Mouse (Mus musculus): ENCODE data around the gene Hdlbp. TPM values are rescaled to one million over a fixed set of nuclear protein-coding genes. Genes with fewer than 3 reads are reported as not detected.
A peak's percentile ranks its signal among the peaks of the same experiment; 100 is the strongest.
"Not testable (repeated sequence)": the region's sequence is repeated elsewhere in the genome, so short reads cannot be mapped to it uniquely, and the experiment has no call there.

Hdlbp gene
- polyA plus RNA-seq, 1 experiment from 2014 or later, result 76.6 TPM

DNA sequence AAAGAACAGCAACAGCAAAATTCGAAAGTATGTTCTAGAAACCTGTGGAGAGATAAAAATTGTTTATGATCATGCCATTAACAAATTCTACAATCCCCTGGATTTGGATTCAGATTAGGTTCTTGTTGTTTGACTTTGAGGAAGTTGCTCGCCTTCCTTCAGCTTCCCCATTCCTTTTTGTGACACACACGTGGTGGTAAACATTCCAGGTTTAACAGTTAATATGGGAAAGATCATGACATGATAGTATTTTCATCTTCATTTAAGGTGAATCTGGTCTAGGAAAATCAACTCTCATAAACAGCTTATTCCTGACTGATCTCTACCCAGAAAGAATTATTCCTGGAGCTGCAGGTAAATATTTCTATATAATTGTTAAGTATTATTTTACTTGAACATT lies 16.7 kb upstream of the Hdlbp start:
- peaks cover 18% of the 10 kb centered on the region for H3K36me3 ChIP-seq (ENCODE audit: control insufficient read depth, insufficient read depth)

DNA sequence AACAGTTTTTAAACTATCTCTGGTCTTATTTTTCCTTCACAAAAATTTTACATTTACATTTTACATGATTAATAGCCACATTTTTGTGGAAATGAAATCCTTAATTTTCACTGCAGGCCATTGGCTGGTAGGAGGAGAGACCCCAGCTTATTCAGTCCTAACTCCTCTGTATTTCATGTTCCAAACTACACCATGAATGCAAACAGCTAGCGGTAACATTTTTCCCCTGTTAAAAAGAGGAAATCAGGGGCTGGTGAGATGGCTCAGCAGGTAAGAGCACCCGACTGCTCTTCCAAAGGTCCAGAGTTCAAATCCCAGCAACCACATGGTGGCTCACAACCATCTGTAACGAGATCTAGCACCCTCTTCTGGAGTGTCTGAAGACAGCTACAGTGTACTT lies 7.7 kb upstream of the Hdlbp start:
- not testable (repeated sequence) for H3K27ac ChIP-seq (ENCODE audit: low read length); H3K4me3 ChIP-seq (ENCODE audit: low read depth, low read length); ATAC-seq (ENCODE audit: low read depth); H3K36me3 ChIP-seq (ENCODE audit: control insufficient read depth, insufficient read depth); H3K4me2 ChIP-seq (ENCODE audit: low read depth, low read length); H3K9ac ChIP-seq (ENCODE audit: low read depth, low read length); H3K9me3 ChIP-seq (replicated peaks; ENCODE audit: control insufficient read depth, low read length); H3K27me3 ChIP-seq (ENCODE audit: control insufficient read depth, insufficient read depth, low read depth, low read length); H3K4me1 ChIP-seq (ENCODE audit: control insufficient read depth, low read depth, low read length)
- WGBS (ENCODE audit: insufficient replicate concordance), result 63% methylated on average over 2 of the region's 3 CpGs

More for the DNA sequence above, 16.7 kb upstream of the Hdlbp start:
- H3K9ac ChIP-seq (ENCODE audit: low read depth, low read length), result no peak overlapping the region
- no peak overlapping the region for H3K4me2 ChIP-seq (ENCODE audit: low read depth, low read length)
- no peak for ATAC-seq (ENCODE audit: low read depth)
- H3K27me3 ChIP-seq (ENCODE audit: control insufficient read depth, insufficient read depth, low read depth, low read length), result no peaks in the 10 kb centered on the region
- no peaks in the 10 kb centered on the region for H3K4me1 ChIP-seq (ENCODE audit: control insufficient read depth, low read depth, low read length)
- WGBS (ENCODE audit: insufficient replicate concordance), result 58% methylated on average over 3 of the region's 3 CpGs
- H3K9me3 ChIP-seq (replicated peaks; ENCODE audit: control insufficient read depth, low read length), result no peaks in the 10 kb centered on the region
- H3K4me3 ChIP-seq (ENCODE audit: low read depth, low read length), result no peak overlapping the region
- H3K27ac ChIP-seq (ENCODE audit: low read length), result no peak overlapping the region

DNA sequence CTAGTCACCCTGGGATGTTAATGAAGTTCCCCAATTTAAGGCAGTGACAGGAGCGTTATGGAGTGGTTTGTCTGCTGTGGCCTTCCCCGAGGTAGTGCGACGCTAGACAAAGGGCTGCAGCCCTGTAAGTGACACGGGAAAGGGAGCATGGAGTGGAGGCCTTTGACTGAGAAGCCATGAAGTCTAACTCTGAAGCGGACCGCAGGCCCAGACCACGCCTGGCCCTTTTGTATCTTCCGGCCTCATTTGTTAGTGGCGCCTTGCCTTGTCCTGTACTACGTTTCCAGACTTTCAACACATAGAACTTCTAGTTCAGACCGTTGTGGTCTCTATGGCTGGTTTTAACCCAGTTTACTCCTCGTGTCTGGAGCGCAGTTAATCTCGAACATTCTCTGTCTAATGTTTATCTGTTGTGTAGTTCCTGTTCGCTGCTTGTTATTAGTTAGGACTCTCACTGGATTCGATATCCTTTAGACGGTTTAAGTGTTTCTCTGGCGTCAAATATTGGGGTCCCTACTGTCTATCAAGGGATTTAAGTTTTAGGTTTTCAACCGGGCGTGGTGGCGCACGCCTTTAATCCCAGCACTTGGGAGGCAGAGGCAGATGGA lies 965 bp upstream of the Hdlbp start:
- peak overlapping the region; percentile 99 for H3K27ac ChIP-seq (ENCODE audit: low read length)
- WGBS (ENCODE audit: insufficient replicate concordance), result 2% methylated on average over 23 of the region's 23 CpGs

DNA sequence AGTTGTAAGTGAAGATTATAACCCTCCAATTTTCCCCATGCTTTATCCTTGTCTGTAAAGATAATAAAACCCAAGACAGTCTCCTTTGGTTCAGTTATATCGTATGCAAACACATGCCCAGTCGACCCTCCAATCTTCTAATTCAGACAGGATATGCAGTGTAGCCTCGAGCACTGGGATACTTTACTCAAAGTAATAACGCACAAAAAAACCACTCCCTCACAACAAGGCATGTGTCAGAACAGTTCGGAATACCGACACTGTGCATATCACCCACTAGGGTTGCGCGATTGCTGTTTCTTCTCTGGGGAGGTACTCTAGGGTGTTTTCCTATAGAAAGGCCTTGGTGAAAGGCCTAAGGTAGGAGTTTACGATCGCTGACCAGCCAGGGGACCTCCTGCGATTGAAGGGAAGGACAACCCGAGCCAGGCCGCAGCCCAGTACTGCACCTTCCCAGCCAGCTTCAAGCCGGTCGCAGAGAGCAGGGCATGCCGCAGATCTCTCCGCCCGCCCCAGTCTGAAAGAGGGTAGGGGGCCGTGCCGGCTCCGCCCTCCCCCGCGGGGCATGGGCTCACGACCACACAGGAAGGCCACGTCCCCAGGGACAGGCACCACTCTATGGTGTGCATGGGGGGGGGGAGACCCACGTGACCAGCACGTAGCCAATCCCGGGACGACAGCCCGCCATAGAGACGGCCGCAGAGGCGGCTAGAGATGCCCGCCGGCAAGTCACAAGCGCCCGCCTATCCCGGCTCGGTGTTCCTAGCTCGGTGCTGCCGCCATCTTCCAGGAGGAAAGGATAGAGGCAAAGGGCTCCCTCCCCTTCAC lies 643 bp downstream of the Hdlbp start:
- ATAC-seq (ENCODE audit: low read depth), result peak; percentile 90
- no peaks in the 10 kb centered on the region for H3K27me3 ChIP-seq (ENCODE audit: control insufficient read depth, insufficient read depth, low read depth, low read length)
- peak overlapping the region; percentile 75 for H3K9ac ChIP-seq (ENCODE audit: low read depth, low read length)
- H3K4me3 ChIP-seq (ENCODE audit: low read depth, low read length), result peak overlapping the region; percentile 74
- under 1% methylated on average over 41 of the region's 41 CpGs for WGBS (ENCODE audit: insufficient replicate concordance)
- H3K27ac ChIP-seq (ENCODE audit: low read length), result peak overlapping the region; percentile 99
- H3K9me3 ChIP-seq (replicated peaks; ENCODE audit: control insufficient read depth, low read length), result no peaks in the 10 kb centered on the region
- peaks cover 17% of the 10 kb centered on the region for H3K4me1 ChIP-seq (ENCODE audit: control insufficient read depth, low read depth, low read length)
- H3K4me2 ChIP-seq (ENCODE audit: low read depth, low read length), result peak overlapping the region; percentile 86
- no peaks in the 10 kb centered on the region for H3K36me3 ChIP-seq (ENCODE audit: control insufficient read depth, insufficient read depth)

More for the DNA sequence above, 965 bp upstream of the Hdlbp start:
- Histone ChIP-seq H3K4me3 (ENCODE audit: low read depth, low read length) (peak overlapping the region; percentile 74), H3K4me2 (ENCODE audit: low read depth, low read length) (peak overlapping the region; percentile 86), H3K4me1 (ENCODE audit: control insufficient read depth, low read depth, low read length) (peaks cover 17% of the 10 kb centered on the region), H3K27me3 (ENCODE audit: control insufficient read depth, insufficient read depth, low read depth, low read length) (no peaks in the 10 kb centered on the region), H3K9ac (ENCODE audit: low read depth, low read length) (peak overlapping the region; percentile 75), H3K36me3 (ENCODE audit: control insufficient read depth, insufficient read depth) (no peaks in the 10 kb centered on the region), H3K9me3 (replicated peaks; ENCODE audit: control insufficient read depth, low read length) (no peaks in the 10 kb centered on the region)
- no peak for ATAC-seq (ENCODE audit: low read depth)

DNA sequence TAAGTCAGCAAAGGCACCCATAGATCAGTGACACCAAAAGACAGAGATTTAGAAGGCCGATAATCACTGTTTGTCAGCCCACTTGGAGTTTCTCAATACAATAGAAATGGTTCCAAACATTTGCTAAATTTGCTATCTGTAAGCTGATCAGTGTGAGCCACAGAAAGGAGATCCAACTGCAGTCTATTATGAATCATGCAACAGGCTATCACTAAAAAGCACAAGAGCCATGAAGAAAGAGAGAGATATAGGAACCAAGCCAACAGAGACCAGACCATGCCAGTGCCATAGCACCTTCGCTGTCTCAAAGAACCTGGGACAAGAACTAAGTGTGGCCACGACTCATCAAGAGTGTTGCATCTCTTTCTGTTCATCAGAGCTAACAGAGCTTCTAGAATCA lies 2.9 kb downstream of the Hdlbp start:
- Histone ChIP-seq H3K27me3 (ENCODE audit: control insufficient read depth, insufficient read depth, low read depth, low read length) (no peaks in the 10 kb centered on the region), H3K9me3 (replicated peaks; ENCODE audit: control insufficient read depth, low read length) (no peaks in the 10 kb centered on the region), H3K4me1 (ENCODE audit: control insufficient read depth, low read depth, low read length) (peaks cover 17% of the 10 kb centered on the region), H3K4me2 (ENCODE audit: low read depth, low read length) (no peak overlapping the region), H3K4me3 (ENCODE audit: low read depth, low read length) (no peak overlapping the region), H3K27ac (ENCODE audit: low read length) (0 out of 2 replicates have a peak overlapping the region, but pooled peaks have one; percentile 3), H3K9ac (ENCODE audit: low read depth, low read length) (no peak overlapping the region), H3K36me3 (ENCODE audit: control insufficient read depth, insufficient read depth) (no peaks in the 10 kb centered on the region)
- 70% methylated on average over 3 of the region's 3 CpGs for WGBS (ENCODE audit: insufficient replicate concordance)
- ATAC-seq (ENCODE audit: low read depth), result no peak

DNA sequence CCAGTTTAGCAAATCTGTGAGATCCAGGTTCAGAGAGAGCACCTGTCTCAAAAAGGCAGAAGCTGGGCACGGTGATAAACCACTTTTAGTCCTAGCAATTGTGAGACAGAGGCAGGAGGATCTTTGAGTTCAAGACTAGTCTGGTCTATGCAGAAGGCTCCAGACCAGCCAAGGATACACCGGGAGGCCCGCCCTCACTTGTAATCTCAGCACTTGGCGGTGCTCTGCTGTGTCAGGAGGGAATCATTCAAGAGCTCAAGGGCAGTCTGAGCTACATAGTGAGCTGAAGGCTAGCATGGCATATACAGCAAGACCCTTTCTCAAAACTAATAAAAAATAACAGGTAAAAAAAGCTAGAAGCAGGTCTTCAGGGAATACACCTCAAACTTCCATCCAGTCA lies 10.0 kb downstream of the Hdlbp start:
- no peak overlapping the region for H3K9ac ChIP-seq (ENCODE audit: low read depth, low read length)
- no peak overlapping the region for H3K27ac ChIP-seq (ENCODE audit: low read length)
- H3K4me1 ChIP-seq (ENCODE audit: control insufficient read depth, low read depth, low read length), result no peaks in the 10 kb centered on the region
- H3K9me3 ChIP-seq (replicated peaks; ENCODE audit: control insufficient read depth, low read length), result no peaks in the 10 kb centered on the region
- no peak overlapping the region for H3K4me2 ChIP-seq (ENCODE audit: low read depth, low read length)
- WGBS (ENCODE audit: insufficient replicate concordance), result 77% methylated on average over 4 of the region's 4 CpGs
- no peak for ATAC-seq (ENCODE audit: low read depth)
- no peaks in the 10 kb centered on the region for H3K27me3 ChIP-seq (ENCODE audit: control insufficient read depth, insufficient read depth, low read depth, low read length)
- no peak overlapping the region for H3K4me3 ChIP-seq (ENCODE audit: low read depth, low read length)
- no peaks in the 10 kb centered on the region for H3K36me3 ChIP-seq (ENCODE audit: control insufficient read depth, insufficient read depth)

DNA sequence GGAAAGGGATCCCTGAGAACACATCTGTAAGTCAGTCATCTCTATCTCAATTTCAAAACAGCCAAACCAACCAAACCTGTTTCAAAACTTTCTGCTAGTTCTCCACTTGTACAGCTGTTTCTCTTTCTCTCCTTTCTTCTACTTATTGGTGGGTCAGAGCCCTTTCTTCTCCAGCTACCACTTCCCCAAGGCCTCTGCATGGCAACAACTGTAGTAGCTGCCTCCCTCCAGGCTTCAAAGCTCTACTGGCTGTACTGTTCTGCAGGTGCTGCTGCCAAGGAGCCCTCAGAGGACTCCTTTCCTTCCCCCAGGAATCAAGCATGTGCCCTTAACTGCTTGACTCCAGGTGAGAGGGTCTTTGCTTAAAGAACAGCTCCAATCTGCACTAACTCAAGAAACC lies 12.9 kb downstream of the Hdlbp start:
- H3K4me2 ChIP-seq (ENCODE audit: low read depth, low read length), result no peak overlapping the region
- no peak overlapping the region for H3K4me3 ChIP-seq (ENCODE audit: low read depth, low read length)
- H3K27me3 ChIP-seq (ENCODE audit: control insufficient read depth, insufficient read depth, low read depth, low read length), result no peaks in the 10 kb centered on the region
- no peaks in the 10 kb centered on the region for H3K4me1 ChIP-seq (ENCODE audit: control insufficient read depth, low read depth, low read length)
- no peak for ATAC-seq (ENCODE audit: low read depth)
- H3K36me3 ChIP-seq (ENCODE audit: control insufficient read depth, insufficient read depth), result no peaks in the 10 kb centered on the region
- no peak overlapping the region for H3K9ac ChIP-seq (ENCODE audit: low read depth, low read length)
- H3K27ac ChIP-seq (ENCODE audit: low read length), result no peak overlapping the region
- no peaks in the 10 kb centered on the region for H3K9me3 ChIP-seq (replicated peaks; ENCODE audit: control insufficient read depth, low read length)

DNA sequence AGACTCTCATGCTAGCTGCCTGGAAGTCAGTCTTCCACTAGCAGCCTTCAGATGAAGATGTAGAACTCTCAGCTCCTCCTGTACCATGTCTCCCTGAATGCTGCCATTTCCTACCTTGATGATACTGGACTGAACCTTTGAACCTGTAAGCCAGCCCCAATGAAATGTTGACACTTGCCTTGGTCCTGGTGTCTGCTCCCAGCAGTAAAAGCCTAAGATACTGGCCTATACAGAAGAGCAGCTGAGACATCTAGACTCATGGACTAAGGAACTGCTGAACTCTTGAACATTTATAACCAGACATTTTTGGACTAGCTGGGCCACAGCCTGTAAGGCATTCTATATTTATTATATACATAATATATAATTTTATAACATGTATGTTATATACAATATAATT lies 13.5 kb downstream of the Hdlbp start:
- no peak overlapping the region for H3K27ac ChIP-seq (ENCODE audit: low read length)
- ATAC-seq (ENCODE audit: low read depth), result no peak

DNA sequence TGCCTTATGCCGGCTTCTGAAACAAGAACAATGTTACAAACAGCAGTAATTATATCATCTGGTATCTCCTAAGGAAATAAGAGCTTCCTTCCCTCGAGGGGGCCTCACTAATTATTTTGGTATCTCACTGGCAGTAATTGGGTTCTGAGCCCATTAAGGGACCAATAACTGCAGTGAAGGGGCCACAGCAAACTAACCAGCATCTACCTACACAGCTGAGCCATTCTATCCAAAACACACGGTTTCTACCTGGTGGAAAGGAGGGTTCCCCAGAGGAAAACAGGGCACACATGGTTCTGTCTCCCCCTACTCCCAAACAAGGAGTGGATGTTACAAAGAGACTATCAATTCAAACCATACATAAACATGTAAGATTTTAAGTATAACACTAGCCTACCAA lies 19.5 kb downstream of the Hdlbp start:
- no peaks in the 10 kb centered on the region for H3K36me3 ChIP-seq (ENCODE audit: control insufficient read depth, insufficient read depth)
- no peaks in the 10 kb centered on the region for H3K27me3 ChIP-seq (ENCODE audit: control insufficient read depth, insufficient read depth, low read depth, low read length)
- H3K9ac ChIP-seq (ENCODE audit: low read depth, low read length), result no peak overlapping the region
- no peak for ATAC-seq (ENCODE audit: low read depth)
- no peak overlapping the region for H3K4me3 ChIP-seq (ENCODE audit: low read depth, low read length)
- no peak overlapping the region for H3K27ac ChIP-seq (ENCODE audit: low read length)
- no peak overlapping the region for H3K4me2 ChIP-seq (ENCODE audit: low read depth, low read length)
- WGBS (ENCODE audit: insufficient replicate concordance), result 39% methylated on average over 3 of the region's 3 CpGs
- no peaks in the 10 kb centered on the region for H3K9me3 ChIP-seq (replicated peaks; ENCODE audit: control insufficient read depth, low read length)
- H3K4me1 ChIP-seq (ENCODE audit: control insufficient read depth, low read depth, low read length), result no peaks in the 10 kb centered on the region; the same call in 1 of the 2 replicates

More for the DNA sequence above, 13.5 kb downstream of the Hdlbp start:
- no peaks in the 10 kb centered on the region for H3K36me3 ChIP-seq (ENCODE audit: control insufficient read depth, insufficient read depth)
- no peak overlapping the region for H3K4me2 ChIP-seq (ENCODE audit: low read depth, low read length)
- no peak overlapping the region for H3K4me3 ChIP-seq (ENCODE audit: low read depth, low read length)
- no peaks in the 10 kb centered on the region for H3K4me1 ChIP-seq (ENCODE audit: control insufficient read depth, low read depth, low read length)
- no peak overlapping the region for H3K9ac ChIP-seq (ENCODE audit: low read depth, low read length)
- H3K9me3 ChIP-seq (replicated peaks; ENCODE audit: control insufficient read depth, low read length), result no peaks in the 10 kb centered on the region
- H3K27me3 ChIP-seq (ENCODE audit: control insufficient read depth, insufficient read depth, low read depth, low read length), result no peaks in the 10 kb centered on the region
